Mouse (Mus musculus): ENCODE measurements around the gene Zfp994. TPM values are rescaled to one million over a fixed set of nuclear protein-coding genes. Genes with fewer than 3 reads are reported as not detected.
A peak's percentile ranks its signal among the peaks of the same experiment; 100 is the strongest.
"Not testable (repeated sequence)": the region's sequence is repeated elsewhere in the genome, so short reads cannot be mapped to it uniquely, and the experiment has no call there.

Gene Zfp994
- polyA plus RNA-seq (2012; rRNA removed) (0.19 and 0.59 TPM in 2 replicates), polyA plus RNA-seq (2014; fragmentation: Nextera tagmentation; extraction: Ambion mirVana) (1.1 and 1.2 TPM in 2 replicates)

DNA sequence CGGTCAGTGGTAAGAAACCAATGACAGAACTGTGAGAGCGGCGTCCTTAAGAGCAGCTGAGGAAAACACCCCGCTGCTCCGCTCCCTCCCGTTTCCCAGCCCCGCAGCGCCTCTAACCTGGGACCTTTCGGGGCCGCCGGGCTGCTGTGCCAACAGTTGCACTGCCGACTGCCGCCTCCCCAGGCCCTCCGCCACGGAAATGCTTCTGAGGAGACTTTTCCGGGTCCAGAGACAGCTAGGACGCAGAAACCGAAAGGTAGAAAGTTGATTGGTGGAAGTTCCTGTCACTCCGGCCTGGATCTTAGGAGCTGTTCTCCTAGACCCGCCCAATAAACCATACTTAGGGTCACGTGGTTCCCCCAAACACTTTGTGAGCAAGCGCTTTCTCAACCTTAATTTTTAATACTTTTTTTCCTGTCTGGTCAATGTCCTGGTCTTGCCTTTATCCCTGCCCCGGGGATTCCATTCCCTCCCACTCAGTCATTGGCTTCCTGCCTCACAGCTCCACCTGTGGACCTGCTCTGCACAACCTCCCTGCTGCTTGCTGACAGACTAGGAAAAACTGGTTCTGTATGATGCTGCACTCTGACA lies at the start of gene Zfp994:
Zfp994 (minus strand) TSS at position 195 of the 591 bp plus-strand sequence.
- H3K27ac ChIP-seq: not testable (repeated sequence)

DNA sequence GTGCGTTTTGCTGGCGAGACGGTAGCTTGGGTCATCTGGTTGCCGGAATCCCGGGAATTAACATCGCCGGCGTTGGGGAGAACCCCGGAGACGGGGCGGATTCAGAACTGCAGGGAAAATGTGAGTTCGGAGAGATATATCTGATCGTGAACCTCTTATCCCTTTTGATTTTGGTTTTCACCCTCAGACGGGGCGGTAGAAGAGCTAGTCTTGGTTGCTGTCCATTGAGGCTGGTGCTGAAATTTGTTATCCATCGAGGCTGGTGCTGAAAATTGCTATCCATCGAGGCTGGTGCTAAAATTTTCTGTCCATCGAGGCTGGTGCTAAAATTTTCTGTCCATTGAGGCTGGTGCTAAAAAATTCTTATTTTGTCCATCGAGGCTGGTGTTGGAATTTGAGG lies 5.3 kb upstream of the Zfp994 start:
- not testable (repeated sequence) for H3K9me3 ChIP-seq (ENCODE audit: control insufficient read depth, low read length); H3K36me3 ChIP-seq (replicated peaks; ENCODE audit: control insufficient read depth, insufficient read depth, low read depth); H3K9ac ChIP-seq (replicated peaks); ATAC-seq (ENCODE audit: insufficient read depth); H3K4me2 ChIP-seq (ENCODE audit: low read depth); H3K27me3 ChIP-seq (ENCODE audit: control insufficient read depth, insufficient read depth, low read length); DNase-seq (ENCODE audit: low read depth in 3 of 3, low spot score in 3 of 3); H3K27ac ChIP-seq; H3K4me1 ChIP-seq (replicated peaks; ENCODE audit: control insufficient read depth in 2 of 2, insufficient read depth in 2 of 2, low read length in 1 of 2); H3K4me3 ChIP-seq (ENCODE audit: insufficient read depth in 1 of 2, low read depth in 2 of 2, low read length in 2 of 2)
- whole genome bisulfite sequencing (ENCODE audit: insufficient replicate concordance): 57% methylated on average over 17 of the region's 19 CpGs

More for the DNA sequence above, at the start of gene Zfp994:
- H3K27me3 ChIP-seq (ENCODE audit: control insufficient read depth, insufficient read depth, low read length); H3K36me3 ChIP-seq (replicated peaks; ENCODE audit: control insufficient read depth, insufficient read depth, low read depth); H3K4me1 ChIP-seq (replicated peaks; ENCODE audit: control insufficient read depth in 2 of 2, insufficient read depth in 2 of 2, low read length in 1 of 2); H3K9me3 ChIP-seq (ENCODE audit: control insufficient read depth, low read length): not testable (repeated sequence)
- ATAC-seq (ENCODE audit: insufficient read depth): peak; percentile 100
- DNase-seq (ENCODE audit: low read depth in 3 of 3, low spot score in 3 of 3): peak; percentile 88 to 91 (median 91)
- Histone ChIP-seq H3K4me3 (ENCODE audit: insufficient read depth in 1 of 2, low read depth in 2 of 2, low read length in 2 of 2) (peak within 1 kb of the TSS; percentile 68 to 93), H3K4me2 (ENCODE audit: low read depth) (peak within 1 kb of the TSS; percentile 67), H3K9ac (replicated peaks) (peak within 1 kb of the TSS; percentile 88)
- peak; percentile 33 for TF ChIP-seq CTCF (IDR thresholded peaks at IDR 0.05; ENCODE audit: low read depth)
- under 1% methylated on average over 23 of the region's 23 CpGs for WGBS (ENCODE audit: insufficient replicate concordance)

DNA sequence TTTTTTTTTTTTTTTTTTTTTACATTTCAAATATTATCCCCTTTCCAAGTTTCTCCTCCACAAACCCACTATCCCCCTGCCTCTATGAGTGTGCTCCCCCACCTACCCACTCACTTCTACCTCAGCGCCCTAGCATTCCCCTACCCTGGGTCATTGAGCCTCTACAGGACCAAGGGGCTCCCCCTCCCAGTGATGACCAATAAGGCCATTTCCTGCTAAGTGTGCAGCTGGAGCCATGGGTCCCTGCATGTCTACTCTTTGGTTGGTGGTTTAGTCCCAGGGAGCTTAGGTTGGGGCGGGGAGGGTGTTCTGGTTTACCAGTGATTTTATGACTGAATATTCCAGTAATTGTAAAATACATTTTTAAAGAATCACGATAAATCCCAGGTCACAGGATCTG lies 401 bp downstream of the Zfp994 start:
- not testable (repeated sequence) for H3K27me3 ChIP-seq (ENCODE audit: control insufficient read depth, insufficient read depth, low read length); H3K27ac ChIP-seq; H3K4me1 ChIP-seq (replicated peaks; ENCODE audit: control insufficient read depth in 2 of 2, insufficient read depth in 2 of 2, low read length in 1 of 2); H3K9me3 ChIP-seq (ENCODE audit: control insufficient read depth, low read length); DNase-seq (ENCODE audit: low read depth in 3 of 3, low spot score in 3 of 3); H3K36me3 ChIP-seq (replicated peaks; ENCODE audit: control insufficient read depth, insufficient read depth, low read depth)
- H3K4me2 ChIP-seq (ENCODE audit: low read depth): peak overlapping the region; percentile 67
- peak; percentile 56 for ATAC-seq (ENCODE audit: insufficient read depth)
- WGBS (ENCODE audit: insufficient replicate concordance): 3% methylated on average over 3 of the region's 3 CpGs
- H3K4me3 ChIP-seq (ENCODE audit: insufficient read depth in 1 of 2, low read depth in 2 of 2, low read length in 2 of 2): peak overlapping the region; percentile 68 to 93
- H3K9ac ChIP-seq (replicated peaks): peak overlapping the region; percentile 88

DNA sequence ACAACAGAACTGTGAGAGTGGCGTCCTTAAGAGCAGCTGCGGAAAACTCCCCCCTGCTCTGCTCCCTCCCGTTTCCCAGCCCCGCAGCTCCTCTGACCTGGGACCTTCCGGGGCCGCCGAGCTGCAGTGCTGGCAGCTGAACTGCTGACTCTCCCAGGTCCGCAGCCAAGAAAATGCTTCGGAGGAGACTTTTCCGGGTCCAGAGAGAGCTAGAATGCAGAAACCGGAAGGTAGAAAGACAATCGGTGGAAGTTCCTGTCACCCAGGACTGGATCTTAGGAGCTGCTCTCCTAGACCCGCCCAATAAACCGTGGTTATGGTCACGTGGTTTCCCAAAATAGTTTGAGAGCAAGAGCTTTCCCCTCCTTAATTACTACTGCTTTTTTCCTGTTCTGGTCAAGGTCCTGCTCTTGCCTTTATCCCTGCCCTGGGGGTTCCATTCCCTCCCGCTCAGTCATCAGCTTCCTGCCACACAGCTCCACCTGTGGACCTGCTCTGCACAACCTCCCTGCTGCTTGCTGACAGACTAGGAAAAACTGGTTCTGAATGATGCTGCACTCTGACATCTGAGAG lies 59.6 kb downstream of the Zfp994 start, which contains the start of gene Zfp947:
Zfp947 (minus strand) TSS at position 469 of the 573 bp plus-strand sequence.
- peak; percentile 83 for ATAC-seq (ENCODE audit: insufficient read depth)
- H3K4me2 ChIP-seq (ENCODE audit: low read depth): peak within 1 kb of the TSS; percentile 58
- peak; percentile 2 to 14 (median 7) for DNase-seq (ENCODE audit: low read depth in 3 of 3, low spot score in 3 of 3)
- H3K4me3 ChIP-seq (ENCODE audit: insufficient read depth in 1 of 2, low read depth in 2 of 2, low read length in 2 of 2): peak within 1 kb of the TSS; percentile 52 to 65
- H3K27ac ChIP-seq; H3K36me3 ChIP-seq (replicated peaks; ENCODE audit: control insufficient read depth, insufficient read depth, low read depth); H3K27me3 ChIP-seq (ENCODE audit: control insufficient read depth, insufficient read depth, low read length); H3K4me1 ChIP-seq (replicated peaks; ENCODE audit: control insufficient read depth in 2 of 2, insufficient read depth in 2 of 2, low read length in 1 of 2); H3K9me3 ChIP-seq (ENCODE audit: control insufficient read depth, low read length): not testable (repeated sequence)
- 1% methylated on average over 16 of the region's 16 CpGs for WGBS (ENCODE audit: insufficient replicate concordance)
- H3K9ac ChIP-seq (replicated peaks): peak within 1 kb of the TSS; percentile 48

DNA sequence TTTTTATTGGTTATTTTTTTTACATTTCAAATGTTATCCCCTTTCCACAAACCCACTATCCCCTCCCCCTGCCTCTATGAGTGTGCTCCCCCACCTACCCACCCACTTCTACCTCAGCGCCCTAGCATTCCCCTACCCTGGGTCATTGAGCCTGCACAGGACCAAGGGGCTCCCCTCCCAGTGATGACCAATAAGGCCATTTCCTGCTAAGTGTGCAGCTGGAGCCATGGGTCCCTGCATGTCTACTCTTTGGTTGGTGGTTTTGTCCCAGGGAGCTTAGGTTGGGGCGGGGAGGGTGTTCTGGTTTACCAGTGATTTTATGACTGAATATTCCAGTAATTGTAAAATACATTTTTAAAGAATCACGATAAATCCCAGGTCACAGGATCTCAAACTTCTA lies 60.1 kb downstream of the Zfp994 start:
- H3K27me3 ChIP-seq (ENCODE audit: control insufficient read depth, insufficient read depth, low read length); DNase-seq (ENCODE audit: low read depth in 3 of 3, low spot score in 3 of 3); H3K27ac ChIP-seq; H3K9me3 ChIP-seq (ENCODE audit: control insufficient read depth, low read length); H3K4me1 ChIP-seq (replicated peaks; ENCODE audit: control insufficient read depth in 2 of 2, insufficient read depth in 2 of 2, low read length in 1 of 2); H3K9ac ChIP-seq (replicated peaks); H3K36me3 ChIP-seq (replicated peaks; ENCODE audit: control insufficient read depth, insufficient read depth, low read depth): not testable (repeated sequence)
- Histone ChIP-seq H3K4me3 (ENCODE audit: insufficient read depth in 1 of 2, low read depth in 2 of 2, low read length in 2 of 2) (peak overlapping the region; percentile 52 to 65), H3K4me2 (ENCODE audit: low read depth) (peak overlapping the region; percentile 58)
- WGBS (ENCODE audit: insufficient replicate concordance): 13% methylated on average over 3 of the region's 3 CpGs
- peak; percentile 54; the same call in 1 of the 2 replicates for ATAC-seq (ENCODE audit: insufficient read depth)

DNA sequence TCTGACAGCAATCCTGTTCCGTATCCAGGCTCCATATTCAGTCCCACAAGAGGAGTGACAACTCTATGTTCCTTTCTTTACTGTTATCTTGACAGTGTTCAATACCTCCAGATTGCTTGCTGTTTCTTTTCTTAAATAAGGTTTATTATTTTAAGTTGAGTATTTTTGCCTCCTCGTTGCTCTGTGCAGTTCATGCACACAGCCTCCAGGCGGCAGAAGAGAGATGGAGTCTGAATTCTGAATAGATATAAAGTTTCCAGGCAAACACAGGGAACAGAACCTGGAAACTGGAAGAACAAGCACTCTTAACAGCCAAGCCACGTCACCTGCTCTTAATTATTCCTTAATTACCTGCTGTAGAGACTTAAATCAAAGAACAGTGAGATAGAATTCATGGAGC lies 71.5 kb downstream of the Zfp994 start:
- not testable (repeated sequence) for ATAC-seq (ENCODE audit: insufficient read depth); H3K9me3 ChIP-seq (ENCODE audit: control insufficient read depth, low read length); H3K4me1 ChIP-seq (replicated peaks; ENCODE audit: control insufficient read depth in 2 of 2, insufficient read depth in 2 of 2, low read length in 1 of 2); H3K9ac ChIP-seq (replicated peaks); H3K36me3 ChIP-seq (replicated peaks; ENCODE audit: control insufficient read depth, insufficient read depth, low read depth); H3K4me3 ChIP-seq (ENCODE audit: insufficient read depth in 1 of 2, low read depth in 2 of 2, low read length in 2 of 2); H3K27ac ChIP-seq; H3K27me3 ChIP-seq (ENCODE audit: control insufficient read depth, insufficient read depth, low read length); H3K4me2 ChIP-seq (ENCODE audit: low read depth); DNase-seq (ENCODE audit: low read depth in 3 of 3, low spot score in 3 of 3)
- 59% methylated on average over 2 of the region's 4 CpGs for WGBS (ENCODE audit: insufficient replicate concordance)

Other genes with a start within 250 kb of the Zfp994 start
- 0.04 and 0.18 TPM in 2 replicates for gene Zfp947, start 59.4 kb downstream of the Zfp994 start, polyA plus RNA-seq (2012; rRNA removed)
- gene Zfp947, start 59.4 kb downstream of the Zfp994 start, polyA plus RNA-seq (2014; fragmentation: Nextera tagmentation; extraction: Ambion mirVana): 0.34 and 0.50 TPM in 2 replicates
- gene CT030661.1, start 89.2 kb upstream of the Zfp994 start, polyA plus RNA-seq (2012; rRNA removed): 0.83 and 2.1 TPM in 2 replicates
- gene CT030661.1, start 89.2 kb upstream of the Zfp994 start, polyA plus RNA-seq (2014; fragmentation: Nextera tagmentation; extraction: Ambion mirVana): 3.8 and 4.9 TPM in 2 replicates
- 1.4 and 2.7 TPM in 2 replicates for gene Zfp944, start 135.8 kb upstream of the Zfp994 start, polyA plus RNA-seq (2012; rRNA removed)
- 5.6 and 5.9 TPM in 2 replicates for gene Zfp944, start 135.8 kb upstream of the Zfp994 start, polyA plus RNA-seq (2014; fragmentation: Nextera tagmentation; extraction: Ambion mirVana)
- gene Zfp758, start 135.8 kb upstream of the Zfp994 start, polyA plus RNA-seq (2012; rRNA removed): 0.64 and 1.3 TPM in 2 replicates
- gene Zfp758, start 135.8 kb upstream of the Zfp994 start, polyA plus RNA-seq (2014; fragmentation: Nextera tagmentation; extraction: Ambion mirVana): 4.7 and 4.8 TPM in 2 replicates
- gene Zfp946, start 198.6 kb upstream of the Zfp994 start, polyA plus RNA-seq (2012; rRNA removed): 0.67 and 1.5 TPM in 2 replicates
- 2.3 and 2.6 TPM in 2 replicates for gene Zfp946, start 198.6 kb upstream of the Zfp994 start, polyA plus RNA-seq (2014; fragmentation: Nextera tagmentation; extraction: Ambion mirVana)